In the genomic region with DNA sequence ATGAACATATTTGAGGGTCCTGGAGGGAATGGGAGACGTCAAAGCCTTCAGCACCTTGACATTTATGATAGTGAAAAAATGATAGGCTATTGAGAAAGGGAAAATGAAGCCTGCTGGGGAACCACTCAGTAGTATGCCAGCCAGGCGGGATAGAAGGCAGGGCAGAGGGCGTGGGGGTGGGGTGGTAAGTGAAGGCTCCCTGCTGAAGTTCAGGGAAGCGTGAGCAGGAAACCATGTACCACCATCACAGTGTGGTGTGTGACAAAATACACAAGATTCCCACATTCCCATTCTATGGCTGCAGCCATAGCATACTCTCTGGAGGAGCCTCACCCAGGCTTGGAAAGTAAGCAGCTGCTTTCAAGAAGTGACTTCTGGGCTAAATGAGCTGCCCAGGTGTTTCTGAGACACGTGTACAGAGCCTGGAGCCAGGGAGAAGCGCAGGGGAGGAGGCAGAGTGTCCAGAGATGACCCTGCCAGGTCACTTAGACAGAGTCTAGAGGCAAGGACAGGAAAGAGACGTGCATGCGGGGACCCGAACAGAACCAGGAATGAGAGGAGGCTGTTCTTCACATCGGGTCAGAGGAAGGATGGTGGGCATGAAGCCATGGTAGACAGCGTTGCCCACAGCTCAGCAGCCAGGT, we compare ENCODE assay signal across 9 mouse cellular contexts. TPM values are rescaled to one million over a fixed set of nuclear protein-coding genes. Genes with fewer than 3 reads are reported as not detected.
DNase-seq lines count a peak whose midpoint lies in the region; ATAC-seq and TF ChIP-seq lines count a peak whose summit lies in the region.
"Had no signal": no experiment of that assay in that cellular context is flagged by ENCODE, and none has a peak within 500 bp of the region (broad histone marks: within the 10 kb centered on the region; RNA-seq: fewer than 3 reads in every experiment).

No protein-coding gene starts in this region.

- H3K79me2 ChIP-seq in myocyte (ENCODE audit: control insufficient read depth, insufficient read depth): no peaks in the 10 kb centered on the region

- no peak for TF ChIP-seq CTCF in lung, embryonic 14.5 days (IDR thresholded peaks at IDR 0.05; ENCODE audit: low read depth)

- H3K4me2 ChIP-seq in forebrain, embryonic 15.5 days (replicated peaks): no peak overlapping the region
- peak overlapping the region; percentile 49; the same call in 1 of the 2 replicates for H3K4me2 ChIP-seq in lung, embryonic 14.5 days
- H3K4me2 ChIP-seq in hindbrain, embryonic 14.5 days (replicated peaks): 0 out of 2 replicates have a peak overlapping the region, but pooled peaks have one; percentile 26
- H3K4me2 ChIP-seq in myocyte (ENCODE audit: low read depth): peak overlapping the region; percentile 82

- peak overlapping the region; percentile 76 for H3K27ac ChIP-seq in forebrain, embryonic 10.5 days
- no peak overlapping the region for H3K27ac ChIP-seq in forebrain, embryonic 15.5 days (replicated peaks)
- H3K27ac ChIP-seq in lung, embryonic 14.5 days (ENCODE audit: low read depth): no peak overlapping the region
- no peak overlapping the region for H3K27ac ChIP-seq in hindbrain, embryonic 14.5 days

- peaks cover 25% of the 10 kb centered on the region for H3K27me3 ChIP-seq in forebrain, embryonic 10.5 days (ENCODE audit: poor library complexity, severe bottlenecking)
- H3K27me3 ChIP-seq in forebrain, embryonic 15.5 days: no peaks in the 10 kb centered on the region
- H3K27me3 ChIP-seq in lung, embryonic 14.5 days (ENCODE audit: insufficient read depth, low read length): no peaks in the 10 kb centered on the region
- H3K27me3 ChIP-seq in hindbrain, embryonic 14.5 days (ENCODE audit: control insufficient read depth, insufficient read depth, low read length): no peaks in the 10 kb centered on the region
- H3K27me3 ChIP-seq in myocyte (ENCODE audit: control insufficient read depth, insufficient read depth, insufficient read length): no peaks in the 10 kb centered on the region

- no peak for ATAC-seq in forebrain, embryonic 15.5 days (replicated peaks)
- no peak for ATAC-seq in lung, embryonic 14.5 days (ENCODE audit: insufficient read depth)
- ATAC-seq in hindbrain, embryonic 14.5 days (ENCODE audit: low FRiP score): no peak

- no peaks in the 10 kb centered on the region for H3K9me3 ChIP-seq in forebrain, embryonic 10.5 days
- H3K9me3 ChIP-seq in forebrain, embryonic 15.5 days: no peaks in the 10 kb centered on the region
- H3K9me3 ChIP-seq in lung, embryonic 14.5 days (ENCODE audit: low read depth, low read length): no peaks in the 10 kb centered on the region
- H3K9me3 ChIP-seq in hindbrain, embryonic 14.5 days (ENCODE audit: control insufficient read depth, low read length): no peaks in the 10 kb centered on the region

- peak overlapping the region; percentile 25; the same call in 1 of the 2 replicates for H3K4me3 ChIP-seq in forebrain, embryonic 10.5 days
- no peak overlapping the region for H3K4me3 ChIP-seq in forebrain, embryonic 15.5 days
- no peak overlapping the region for H3K4me3 ChIP-seq in lung, embryonic 14.5 days (ENCODE audit: low read depth, low read length)
- no peak overlapping the region for H3K4me3 ChIP-seq in hindbrain, embryonic 14.5 days (replicated peaks; ENCODE audit: low read length)
- H3K4me3 ChIP-seq in myocyte: peak overlapping the region; percentile 5

- TF ChIP-seq POLR2A in myocyte (IDR thresholded peaks at IDR 0.05; ENCODE audit: insufficient read length, low read depth): no peak

- H3K36me3 ChIP-seq in forebrain, embryonic 10.5 days (replicated peaks): no peaks in the 10 kb centered on the region
- H3K36me3 ChIP-seq in forebrain, embryonic 15.5 days: no peaks in the 10 kb centered on the region
- H3K36me3 ChIP-seq in lung, embryonic 14.5 days (ENCODE audit: insufficient read depth): no peaks in the 10 kb centered on the region
- H3K36me3 ChIP-seq in hindbrain, embryonic 14.5 days (replicated peaks; ENCODE audit: control insufficient read depth, insufficient read depth): no peaks in the 10 kb centered on the region
- H3K36me3 ChIP-seq in myocyte (ENCODE audit: control insufficient read depth, insufficient read depth): no peaks in the 10 kb centered on the region

- H3K4me1 ChIP-seq in forebrain, embryonic 10.5 days: peaks cover 48% of the 10 kb centered on the region
- H3K4me1 ChIP-seq in forebrain, embryonic 15.5 days: peaks cover 18% of the 10 kb centered on the region
- no peaks in the 10 kb centered on the region for H3K4me1 ChIP-seq in lung, embryonic 14.5 days (ENCODE audit: insufficient read depth)
- H3K4me1 ChIP-seq in hindbrain, embryonic 14.5 days (replicated peaks; ENCODE audit: control insufficient read depth, insufficient read depth, low read length): peaks cover 16% of the 10 kb centered on the region

- H3K9ac ChIP-seq in forebrain, embryonic 15.5 days (replicated peaks): no peak overlapping the region
- H3K9ac ChIP-seq in lung, embryonic 14.5 days: peak overlapping the region; percentile 41; the same call in 1 of the 2 replicates
- H3K9ac ChIP-seq in hindbrain, embryonic 14.5 days: no peak overlapping the region

- no peak for DNase-seq in forebrain, embryonic 10.5 days (ENCODE audit: extremely low spot score, low spot score)
- no peak for DNase-seq in lung, embryonic 14.5 days
- no peak for DNase-seq in lung, postnatal 25 days (ENCODE audit: low spot score)
- DNase-seq in hindbrain, embryonic 14.5 days (ENCODE audit: low spot score): no peak
- no peak for DNase-seq in layer of hippocampus, postnatal 14 days (ENCODE audit: low spot score in 2 of 2)
- DNase-seq in ovary, postnatal 14 days (ENCODE audit: low spot score): no peak

- H3ac ChIP-seq in myocyte (ENCODE audit: control insufficient read depth, insufficient read length): no peak overlapping the region

- 77% methylated on average over 11 of the region's 11 CpGs for WGBS in forebrain, embryonic 10.5 days
- 78% methylated on average over 11 of the region's 11 CpGs for WGBS in forebrain, embryonic 15.5 days
- 63% methylated on average over 11 of the region's 11 CpGs for WGBS in lung, embryonic 14.5 days
- WGBS in hindbrain, embryonic 14.5 days: 67% methylated on average over 11 of the region's 11 CpGs

TF ChIP-seq in myocyte, 11 proteins besides CTCF, POLR2A, EP300 and RAD21:
- TF ChIP-seq TCF12 (IDR thresholded peaks at IDR 0.05; ENCODE audit: insufficient read depth, poor library complexity, severe bottlenecking) (no peak), POLR2AphosphoS2 (IDR thresholded peaks at IDR 0.05; ENCODE audit: insufficient read length, low read depth) (no peak), CEBPB (IDR thresholded peaks at IDR 0.05; ENCODE audit: insufficient read depth, poor library complexity, severe bottlenecking) (no peak), REST (IDR thresholded peaks at IDR 0.05; ENCODE audit: insufficient read depth, insufficient read length) (no peak), USF1 (IDR thresholded peaks at IDR 0.05; ENCODE audit: low read depth) (no peak), MYOD1 (IDR thresholded peaks at IDR 0.05; ENCODE audit: control insufficient read depth in 1 of 3, insufficient read length in 2 of 3, low read depth in 2 of 3) (no peak), E2F4 (IDR thresholded peaks at IDR 0.05; ENCODE audit: insufficient read depth) (no peak), TCF3 (IDR thresholded peaks at IDR 0.05; ENCODE audit: insufficient read length, low read depth) (no peak), MYOG (IDR thresholded peaks at IDR 0.05; ENCODE audit: control insufficient read depth in 1 of 3, insufficient read depth in 1 of 3, insufficient read length in 2 of 3, low read depth in 2 of 3) (no peak), MAX (IDR thresholded peaks at IDR 0.05; ENCODE audit: low read depth) (no peak), SRF (IDR thresholded peaks at IDR 0.05; ENCODE audit: control insufficient read depth, insufficient read length, low read depth) (no peak)

RNA-seq across cellular contexts. Expression of a gene that starts 26.1 kb away (rescaled TPM):
- 8.8 and 9.5 TPM in 2 replicates for polyA plus RNA-seq in forebrain, embryonic 10.5 days (2016; fragmentation: Nextera tagmentation; extraction: Ambion mirVana)
- 8.7 and 10.0 TPM in 2 replicates for polyA plus RNA-seq in forebrain, embryonic 15.5 days (2015; fragmentation: Nextera tagmentation; extraction: Ambion mirVana)
- 11.7 and 12.3 TPM in 2 replicates for polyA plus RNA-seq in lung, embryonic 14.5 days (2014; fragmentation: Nextera tagmentation; extraction: Ambion mirVana)
- 4.3 and 5.0 TPM in 2 replicates for polyA plus RNA-seq in hindbrain, embryonic 14.5 days (2014; fragmentation: Nextera tagmentation; extraction: Ambion mirVana)
- 1.8 TPM for polyA plus RNA-seq in myocyte (2012; fragmentation: generic; extraction: Trizol)
- total RNA-seq in layer of hippocampus, postnatal 14 days (2021): 10 to 100 TPM; 11.0 to 11.7 TPM

RNA-seq across cellular contexts. Expression of a gene that starts 45.5 kb away (rescaled TPM):
- polyA plus RNA-seq in forebrain, embryonic 10.5 days (2016; fragmentation: Nextera tagmentation; extraction: Ambion mirVana): 15.3 and 18.0 TPM in 2 replicates
- polyA plus RNA-seq in forebrain, embryonic 15.5 days (2015; fragmentation: Nextera tagmentation; extraction: Ambion mirVana): 13.5 and 14.2 TPM in 2 replicates
- polyA plus RNA-seq in lung, embryonic 14.5 days (2014; fragmentation: Nextera tagmentation; extraction: Ambion mirVana): 13.5 and 14.5 TPM in 2 replicates
- 14.0 and 14.3 TPM in 2 replicates for polyA plus RNA-seq in hindbrain, embryonic 14.5 days (2014; fragmentation: Nextera tagmentation; extraction: Ambion mirVana)
- 9.1 TPM for polyA plus RNA-seq in myocyte (2012; fragmentation: generic; extraction: Trizol)
- 10 to 100 TPM; 12.5 to 13.2 TPM for total RNA-seq in layer of hippocampus, postnatal 14 days (2021)

RNA-seq across cellular contexts. Expression of a gene that starts 47.0 kb away (rescaled TPM):
- 0.18 and 0.22 TPM in 2 replicates for polyA plus RNA-seq in forebrain, embryonic 10.5 days (2016; fragmentation: Nextera tagmentation; extraction: Ambion mirVana)
- 0.23 and 0.60 TPM in 2 replicates for polyA plus RNA-seq in forebrain, embryonic 15.5 days (2015; fragmentation: Nextera tagmentation; extraction: Ambion mirVana)
- polyA plus RNA-seq in lung, embryonic 14.5 days (2014; fragmentation: Nextera tagmentation; extraction: Ambion mirVana): not detected in 2 replicates
- 0.37 and 0.77 TPM in 2 replicates for polyA plus RNA-seq in hindbrain, embryonic 14.5 days (2014; fragmentation: Nextera tagmentation; extraction: Ambion mirVana)
- 0.04 TPM for polyA plus RNA-seq in myocyte (2012; fragmentation: generic; extraction: Trizol)
- total RNA-seq in layer of hippocampus, postnatal 14 days (2021): not detected
- total RNA-seq: gastrocnemius, postnatal 14 days had no signal

Comparison
In these comparisons a context has a peak if more than half of its experiments do, and no peak if none do; other contexts are left out.
1. H3K4me3 ChIP-seq: peak in forebrain, embryonic 10.5 days (single experiment) and myocyte (single experiment); none in forebrain, embryonic 15.5 days (single experiment), lung, embryonic 14.5 days (single experiment) and hindbrain, embryonic 14.5 days (single experiment).